Mouse (Mus musculus) MEL (cell line): ENCODE data around the gene C1qbp. TPM values are rescaled to one million over a fixed set of nuclear protein-coding genes. Genes with fewer than 3 reads are reported as not detected.

ENCODE experiments used
- DNase-seq: peaks from one replicate; pipeline ENCODE4 v3.0.0; 2011; ENCODE audit warnings: low read depth, low spot score
- H3K27ac ChIP-seq: 2 replicates; pipeline ENCODE4 v1.5.1; 2012; ENCODE audit warnings: low read depth, mild to moderate bottlenecking, control low read depth, low read length, moderate library complexity; ENCODE audit not compliant: control insufficient read depth
- H3K27me3 ChIP-seq, 2 experiments: fragments of 150-350 bp in 1 of 2; sonication (generic) in 1 of 2; 2 replicates each; pipeline ENCODE4 v1.6.1; 2012; ENCODE audit warnings: low read length in 2 of 2, mild to moderate bottlenecking in 2 of 2, improper control_type of control experiment in 1 of 2, moderate library complexity in 1 of 2; ENCODE audit not compliant: insufficient read depth in 2 of 2, control insufficient read depth in 1 of 2
- H3K36me3 ChIP-seq, 2 experiments: 2 replicates each; pipeline ENCODE4 v1.6.1; 2012 to 2014; ENCODE audit warnings: low read length in 2 of 2, improper control_type of control experiment in 1 of 2, inconsistent platforms in 1 of 2, mild to moderate bottlenecking in 1 of 2; ENCODE audit not compliant: insufficient read depth in 2 of 2, control insufficient read depth in 1 of 2
- H3K4me1 ChIP-seq, 2 experiments: fragments of 150-350 bp in 1 of 2; sonication (generic) in 1 of 2; 2 replicates each; pipeline ENCODE4 v1.6.1; 2012; ENCODE audit warnings: low read length in 2 of 2, improper control_type of control experiment in 1 of 2, mild to moderate bottlenecking in 1 of 2; ENCODE audit not compliant: insufficient read depth in 2 of 2, control insufficient read depth in 1 of 2
- H3K4me3 ChIP-seq, 2 experiments: fragments of 150-350 bp in 1 of 2; sonication (generic) in 1 of 2; 2 replicates each; pipeline ENCODE4 v1.5.1; 2012; ENCODE audit warnings: low read depth in 2 of 2, low read length in 2 of 2, mild to moderate bottlenecking in 2 of 2, moderate library complexity in 2 of 2, control low read depth in 1 of 2, improper control_type of control experiment in 1 of 2; ENCODE audit not compliant: control insufficient read depth in 1 of 2, insufficient read depth in 1 of 2
- H3K79me2 ChIP-seq: 2 replicates; pipeline ENCODE4 v1.6.1; 2012; ENCODE audit warnings: mild to moderate bottlenecking, low read length, moderate library complexity; ENCODE audit not compliant: control insufficient read depth, poor library complexity, insufficient read depth
- H3K9ac ChIP-seq: 2 replicates; pipeline ENCODE4 v1.6.1; 2012; ENCODE audit warnings: low read depth, mild to moderate bottlenecking, control low read depth, low read length, moderate library complexity; ENCODE audit not compliant: control insufficient read depth, poor library complexity, severe bottlenecking
- H3K9me3 ChIP-seq: fragments of 150-350 bp; sonication (generic); replicated peaks from 2 replicates; pipeline ENCODE4 v1.6.1; 2012; ENCODE audit warnings: mild to moderate bottlenecking, low read length, improper control_type of control experiment, moderate library complexity; ENCODE audit not compliant: insufficient read depth
- CHD1 ChIP-seq: IDR thresholded peaks from 2 replicates; pipeline ENCODE4 v1.6.1; 2012; ENCODE audit warnings: low read depth, mild to moderate bottlenecking, inconsistent platforms, low read length, improper control_type of control experiment
- CHD2 ChIP-seq: IDR thresholded peaks from 2 replicates; pipeline ENCODE4 v1.6.1; 2011; ENCODE audit warnings: low read length, improper control_type of control experiment
- CTCF ChIP-seq, 3 experiments: IDR thresholded peaks in 2 of 3; conservative IDR thresholded peaks in 1 of 3; 2 replicates each; pipeline ENCODE4 v1.5.1; 2011 to 2012; ENCODE audit warnings: low read length in 3 of 3, low read depth in 2 of 3, mild to moderate bottlenecking in 2 of 3, improper control_type of control experiment in 1 of 3, inconsistent platforms in 1 of 3, mixed read lengths in 1 of 3, moderate library complexity in 1 of 3; ENCODE audit not compliant: control insufficient read depth in 1 of 3, insufficient read depth in 1 of 3, poor library complexity in 1 of 3, severe bottlenecking in 1 of 3
- E2F4 ChIP-seq: IDR thresholded peaks from 2 replicates; pipeline ENCODE4 v1.6.1; 2011; ENCODE audit warnings: low read depth, low read length, improper control_type of control experiment, borderline replicate concordance
- ELF1 ChIP-seq: IDR thresholded peaks from 2 replicates; pipeline ENCODE4 v1.6.1; 2014; ENCODE audit warnings: low read depth, mild to moderate bottlenecking, inconsistent platforms, low read length, improper control_type of control experiment, moderate library complexity
- EP300 ChIP-seq, 2 experiments: IDR thresholded peaks; 2 replicates each; pipeline ENCODE4 v1.6.1; 2011; ENCODE audit warnings: improper control_type of control experiment in 2 of 2, low read length in 2 of 2, low read depth in 1 of 2, mild to moderate bottlenecking in 1 of 2
- GABPA ChIP-seq: IDR thresholded peaks from 2 replicates; pipeline ENCODE4 v1.6.1; 2012; ENCODE audit warnings: low read depth, mild to moderate bottlenecking, inconsistent platforms, low read length, improper control_type of control experiment, moderate library complexity
- GATA1 ChIP-seq: IDR thresholded peaks from 2 replicates; pipeline ENCODE4 v1.6.1; 2011; ENCODE audit warnings: low read depth, low read length, improper control_type of control experiment
- HCFC1 ChIP-seq: IDR thresholded peaks from 2 replicates; pipeline ENCODE4 v1.6.1; 2012; ENCODE audit warnings: low read depth, mild to moderate bottlenecking, inconsistent platforms, low read length, improper control_type of control experiment, moderate library complexity
- KAT2A ChIP-seq: conservative IDR thresholded peaks from 2 replicates; pipeline ENCODE4 v1.6.1; 2012; ENCODE audit warnings: low read depth, low read length, improper control_type of control experiment, inconsistent platforms
- MAFK ChIP-seq: IDR thresholded peaks from 2 replicates; pipeline ENCODE4 v1.6.1; 2011; ENCODE audit warnings: low read depth, mild to moderate bottlenecking, low read length, improper control_type of control experiment, borderline replicate concordance
- MAX ChIP-seq: IDR thresholded peaks from 2 replicates; pipeline ENCODE4 v1.6.1; 2011; ENCODE audit warnings: low read length, improper control_type of control experiment
- MAZ ChIP-seq: IDR thresholded peaks from 2 replicates; pipeline ENCODE4 v1.6.1; 2012; ENCODE audit warnings: low read depth, mild to moderate bottlenecking, inconsistent platforms, low read length, improper control_type of control experiment
- MEF2A ChIP-seq: IDR thresholded peaks from 2 replicates; pipeline ENCODE4 v1.6.1; 2014; ENCODE audit warnings: low read depth, mild to moderate bottlenecking, inconsistent platforms, low read length, improper control_type of control experiment; ENCODE audit not compliant: poor library complexity, insufficient replicate concordance, severe bottlenecking; ENCODE audit errors: extremely low read depth
- MXI1 ChIP-seq: IDR thresholded peaks from 2 replicates; pipeline ENCODE4 v1.6.1; 2011; ENCODE audit warnings: mild to moderate bottlenecking, low read depth, low read length, improper control_type of control experiment
- MYC ChIP-seq: IDR thresholded peaks from 2 replicates; pipeline ENCODE4 v1.6.1; 2011; ENCODE audit warnings: low read depth, mild to moderate bottlenecking, low read length, improper control_type of control experiment, moderate library complexity
- POLR2A ChIP-seq, 2 experiments: IDR thresholded peaks; 2 replicates each; pipeline ENCODE4 v1.6.1; 2011 to 2012; ENCODE audit warnings: low read length in 2 of 2, mild to moderate bottlenecking in 2 of 2, control low read depth in 1 of 2, improper control_type of control experiment in 1 of 2, low read depth in 1 of 2, moderate library complexity in 1 of 2; ENCODE audit not compliant: control insufficient read depth in 1 of 2, insufficient read depth in 1 of 2, poor library complexity in 1 of 2
- POLR2AphosphoS5 ChIP-seq: IDR thresholded peaks from 2 replicates; pipeline ENCODE4 v1.6.1; 2012; ENCODE audit warnings: low read depth, borderline replicate concordance, mild to moderate bottlenecking, inconsistent platforms, low read length, moderate library complexity, mixed read lengths
- RAD21 ChIP-seq: IDR thresholded peaks from 2 replicates; pipeline ENCODE4 v1.6.1; 2011; ENCODE audit warnings: mild to moderate bottlenecking, low read depth, low read length, improper control_type of control experiment
- SIN3A ChIP-seq: IDR thresholded peaks from 2 replicates; pipeline ENCODE4 v1.6.1; 2012; ENCODE audit warnings: low read length, improper control_type of control experiment, inconsistent platforms
- TAL1 ChIP-seq: IDR thresholded peaks from 2 replicates; pipeline ENCODE4 v1.6.1; 2012; ENCODE audit warnings: mild to moderate bottlenecking, inconsistent platforms, low read length, moderate library complexity, mixed read lengths
- TBP ChIP-seq: IDR thresholded peaks from 2 replicates; pipeline ENCODE4 v1.8.0; 2011; ENCODE audit warnings: low read depth, low read length, improper control_type of control experiment
- TCF12 ChIP-seq: IDR thresholded peaks from 2 replicates; pipeline ENCODE4 v1.6.1; 2014; ENCODE audit warnings: low read depth, mild to moderate bottlenecking, inconsistent platforms, low read length, improper control_type of control experiment, moderate library complexity
- USF2 ChIP-seq, 2 experiments: IDR thresholded peaks; 2 replicates each; pipeline ENCODE4 v1.6.1; 2011 to 2012; ENCODE audit warnings: improper control_type of control experiment in 2 of 2, low read length in 2 of 2, borderline replicate concordance in 1 of 2, inconsistent platforms in 1 of 2, low read depth in 1 of 2, mild to moderate bottlenecking in 1 of 2; ENCODE audit not compliant: insufficient read depth in 1 of 2
- ZC3H11A ChIP-seq: IDR thresholded peaks from 2 replicates; pipeline ENCODE4 v1.6.1; 2012; ENCODE audit warnings: low read depth, mild to moderate bottlenecking, inconsistent platforms, low read length, improper control_type of control experiment
- ZKSCAN1 ChIP-seq: IDR thresholded peaks from 2 replicates; pipeline ENCODE4 v1.6.1; 2012; ENCODE audit warnings: low read depth, mild to moderate bottlenecking, inconsistent platforms, low read length, improper control_type of control experiment, moderate library complexity
- ZNF384 ChIP-seq: IDR thresholded peaks from 2 replicates; pipeline ENCODE4 v1.6.1; 2012; ENCODE audit warnings: low read depth, mild to moderate bottlenecking, inconsistent platforms, low read length, improper control_type of control experiment
- polyA plus RNA-seq, 2 experiments: library from polyadenylated mRNA; stranded (reverse) in 1 of 2; unstranded in 1 of 2; fragments of >175 nt in 1 of 2; fragments of >200 nt in 1 of 2; gene quantifications; 2 replicates each; pipeline versions ENCODE4 v1.2.1 to v1.2.4; 2012; ENCODE audit warnings: low replicate concordance in 2 of 2, low read depth in 1 of 2; ENCODE audit not compliant: insufficient read length in 2 of 2, insufficient read depth in 1 of 2, missing spikeins in 1 of 2
- total RNA-seq: library from RNA; depleted of rRNA; stranded (reverse); fragments of 300-350 nt; gene quantifications from 2 replicates; pipeline ENCODE4 v1.2.3, GENCODE M21; 2012

The C1qbp gene
- total and polyA plus RNA-seq, 3 experiments: 164 to 614 TPM; not detected in 1

DNA sequence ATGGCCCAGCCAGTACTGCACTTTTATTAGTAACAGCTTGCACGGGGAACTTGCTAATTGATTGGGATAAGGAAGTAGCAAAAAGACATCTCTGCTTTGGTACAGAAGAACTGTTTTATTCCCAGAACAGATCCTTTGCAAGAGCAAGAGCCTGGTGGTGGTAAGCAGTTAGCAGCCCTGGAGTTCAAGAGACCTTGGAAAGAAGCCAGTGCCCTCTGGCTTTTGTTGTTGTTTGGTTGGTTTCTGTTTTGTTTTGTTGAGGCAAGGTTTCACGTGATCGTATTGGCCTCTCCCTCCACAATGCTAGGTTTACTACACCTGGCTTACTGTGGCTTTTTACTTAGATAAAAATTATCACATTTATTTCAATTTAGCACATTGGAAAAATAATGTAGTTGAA, 45.5 kb upstream of the C1qbp start:
- H3K4me3 ChIP-seq: no peak overlapping the region
- H3K9me3 ChIP-seq: no peaks in the 10 kb centered on the region
- H3K4me1 ChIP-seq: no peaks in the 10 kb centered on the region
- no peak for TF ChIP-seq GATA1
- TF ChIP-seq MXI1: no peak
- no peak for TF ChIP-seq TAL1
- TF ChIP-seq CTCF (IDR thresholded peaks at IDR 0.05 in 2 of 3, conservative IDR thresholded peaks at IDR 0.05 in 1 of 3; ENCODE audit: control insufficient read depth in 1 of 3, insufficient read depth in 1 of 3, low read depth in 2 of 3, low read length in 3 of 3, poor library complexity in 1 of 3, severe bottlenecking in 1 of 3): no peak
- TF ChIP-seq CHD1: no peak
- no peak for TF ChIP-seq EP300 (IDR thresholded peaks at IDR 0.05; ENCODE audit: low read depth in 1 of 2, low read length in 2 of 2)
- TF ChIP-seq POLR2A (IDR thresholded peaks at IDR 0.05; ENCODE audit: control insufficient read depth in 1 of 2, insufficient read depth in 1 of 2, low read depth in 1 of 2, low read length in 2 of 2, poor library complexity in 1 of 2): no peak; a peak in 2 of 4 replicates
- no peak for TF ChIP-seq CHD2
- no peak for TF ChIP-seq MAX
- TF ChIP-seq, all 39 proteins: peak for 0
- H3K9ac ChIP-seq: no peak overlapping the region
- no peak overlapping the region for H3K27ac ChIP-seq
- no peaks in the 10 kb centered on the region for H3K27me3 ChIP-seq
- H3K36me3 ChIP-seq: peaks cover 0 to 19% of the 10 kb centered on the region in 2 experiments; a peak in 2 of 4 replicates
- no peak for DNase-seq
- H3K79me2 ChIP-seq: peaks cover 4% of the 10 kb centered on the region; the same call in 1 of the 2 replicates

DNA sequence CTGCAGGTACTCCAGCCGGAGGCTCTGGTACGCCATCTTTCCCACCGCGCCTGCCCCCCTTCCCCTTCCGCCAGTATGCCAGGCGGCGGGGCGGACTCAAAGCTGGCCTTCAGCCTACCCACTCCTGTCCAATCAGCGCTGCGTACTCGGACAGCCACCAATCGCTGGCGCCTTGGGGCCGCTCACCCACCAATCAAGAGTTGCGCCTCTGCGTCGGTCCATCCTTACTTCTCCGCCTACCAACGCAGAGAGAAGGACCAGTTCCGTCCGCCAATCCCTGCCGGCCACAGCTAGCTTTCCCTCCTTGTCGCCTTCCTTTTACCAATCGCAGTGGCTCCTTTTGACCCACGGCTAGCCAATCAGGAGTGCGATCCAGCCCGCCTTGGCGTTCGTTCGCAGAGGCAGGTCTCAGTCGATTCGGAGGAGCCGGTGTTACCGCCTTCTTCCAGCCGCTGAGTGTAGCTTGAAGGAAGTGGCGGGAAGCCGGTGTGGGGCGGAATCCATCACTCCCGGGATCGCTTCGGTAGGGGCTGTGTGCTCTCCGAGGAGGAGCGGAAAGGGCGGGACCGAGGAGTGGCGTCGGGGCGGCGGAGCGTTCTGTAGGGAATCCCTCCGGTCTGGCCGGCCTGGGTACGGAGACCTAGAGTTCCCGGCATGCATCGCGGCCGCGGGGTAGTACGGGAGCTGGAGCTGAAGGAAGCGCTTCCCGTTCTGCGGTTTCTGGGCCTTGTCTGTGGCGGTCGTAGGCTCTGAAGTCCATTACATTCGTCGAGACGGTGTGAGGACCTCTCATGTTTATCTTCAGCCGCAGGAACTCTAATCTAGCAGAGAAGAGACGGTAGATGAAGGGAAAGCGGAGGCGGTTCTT, 36.6 kb upstream of the C1qbp start, which contains the start of the genes Mis12 and Derl2:
Gene Mis12, plus strand, starts transcription at position 411 of the 868 bp plus-strand sequence.
Gene Derl2, minus strand, starts transcription at position 641 of the 868 bp plus-strand sequence.
- peaks cover 56% of the 10 kb centered on the region for H3K79me2 ChIP-seq
- peak within 1 kb of the TSS; percentile 87 for H3K27ac ChIP-seq
- no peaks in the 10 kb centered on the region for H3K9me3 ChIP-seq
- H3K27me3 ChIP-seq: no peaks in the 10 kb centered on the region
- peak; percentile 100 for DNase-seq
- peak within 1 kb of the TSS; percentile 86 for H3K9ac ChIP-seq
- H3K4me1 ChIP-seq: peaks cover 0 to 18% of the 10 kb centered on the region in 2 experiments; a peak in 3 of 4 replicates
- H3K36me3 ChIP-seq: peaks cover 11 to 29% of the 10 kb centered on the region in 2 experiments
- H3K4me3 ChIP-seq: peak within 1 kb of the TSS; percentile 80 to 84
- no peak for TF ChIP-seq ZC3H11A
- peak; percentile 92; the same call in 1 of the 2 replicates for TF ChIP-seq E2F4
- no peak for TF ChIP-seq CTCF (IDR thresholded peaks at IDR 0.05 in 2 of 3, conservative IDR thresholded peaks at IDR 0.05 in 1 of 3; ENCODE audit: control insufficient read depth in 1 of 3, insufficient read depth in 1 of 3, low read depth in 2 of 3, low read length in 3 of 3, poor library complexity in 1 of 3, severe bottlenecking in 1 of 3)
- 0 out of 2 replicates have a peak, but pooled peaks have one; percentile 42 for TF ChIP-seq MYC
- TF ChIP-seq RAD21: no peak
- TF ChIP-seq MEF2A: no peak
- peak; percentile 94 for TF ChIP-seq CHD2
- TF ChIP-seq POLR2AphosphoS5: no peak
- TF ChIP-seq ELF1: peak; percentile 96
- TF ChIP-seq SIN3A: peak; percentile 89
- TF ChIP-seq MAZ: 0 out of 2 replicates have a peak, but pooled peaks have one; percentile 48
- peak; percentile 67 for TF ChIP-seq TBP
- peak; percentile 29 for TF ChIP-seq TAL1
- TF ChIP-seq HCFC1: peak; percentile 91
- TF ChIP-seq ZKSCAN1: no peak
- no peak for TF ChIP-seq ZNF384
- peak; percentile 65 for TF ChIP-seq MXI1
- TF ChIP-seq CHD1: no peak
- TF ChIP-seq GABPA: no peak
- TF ChIP-seq KAT2A: peak; percentile 91
- no peak for TF ChIP-seq MAFK
- TF ChIP-seq USF2 (IDR thresholded peaks at IDR 0.05; ENCODE audit: borderline replicate concordance in 1 of 2, insufficient read depth in 1 of 2, low read depth in 1 of 2, low read length in 2 of 2): no peak
- peak; percentile 0 to 95; a peak in 3 of 4 replicates for TF ChIP-seq POLR2A (IDR thresholded peaks at IDR 0.05; ENCODE audit: control insufficient read depth in 1 of 2, insufficient read depth in 1 of 2, low read depth in 1 of 2, low read length in 2 of 2, poor library complexity in 1 of 2)
- TF ChIP-seq TCF12: peak; percentile 81
